Mouse (Mus musculus): ENCODE measurements around the gene Cul1.
"Not testable (repeated sequence)": the region's sequence is repeated elsewhere in the genome, so short reads cannot be mapped to it uniquely, and the experiment has no call there.

Gene Cul1

DNA sequence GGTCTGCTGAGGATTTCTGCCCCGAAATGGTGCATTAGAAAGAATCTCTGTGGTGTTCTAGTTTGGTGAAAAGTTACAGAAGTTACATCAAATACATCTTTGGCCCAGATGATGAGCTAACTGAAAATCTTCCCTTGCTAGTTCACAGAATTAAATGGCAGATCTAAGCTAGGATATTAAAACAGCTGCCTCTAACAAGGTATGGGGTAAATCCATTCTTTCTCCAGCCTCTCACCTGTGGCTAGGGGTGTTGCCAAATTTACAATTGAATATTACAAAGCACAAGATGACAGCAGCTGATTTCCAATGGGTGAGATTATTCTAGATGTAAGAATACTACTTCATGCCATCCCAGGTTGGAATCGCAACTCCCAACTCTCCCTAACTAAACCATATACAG, at the start of gene Cul1:
Gene Cul1, plus strand, starts transcription at position 301 of the 400 bp plus-strand sequence.
- DNase-seq (ENCODE audit: low read depth, low spot score): no peak

DNA sequence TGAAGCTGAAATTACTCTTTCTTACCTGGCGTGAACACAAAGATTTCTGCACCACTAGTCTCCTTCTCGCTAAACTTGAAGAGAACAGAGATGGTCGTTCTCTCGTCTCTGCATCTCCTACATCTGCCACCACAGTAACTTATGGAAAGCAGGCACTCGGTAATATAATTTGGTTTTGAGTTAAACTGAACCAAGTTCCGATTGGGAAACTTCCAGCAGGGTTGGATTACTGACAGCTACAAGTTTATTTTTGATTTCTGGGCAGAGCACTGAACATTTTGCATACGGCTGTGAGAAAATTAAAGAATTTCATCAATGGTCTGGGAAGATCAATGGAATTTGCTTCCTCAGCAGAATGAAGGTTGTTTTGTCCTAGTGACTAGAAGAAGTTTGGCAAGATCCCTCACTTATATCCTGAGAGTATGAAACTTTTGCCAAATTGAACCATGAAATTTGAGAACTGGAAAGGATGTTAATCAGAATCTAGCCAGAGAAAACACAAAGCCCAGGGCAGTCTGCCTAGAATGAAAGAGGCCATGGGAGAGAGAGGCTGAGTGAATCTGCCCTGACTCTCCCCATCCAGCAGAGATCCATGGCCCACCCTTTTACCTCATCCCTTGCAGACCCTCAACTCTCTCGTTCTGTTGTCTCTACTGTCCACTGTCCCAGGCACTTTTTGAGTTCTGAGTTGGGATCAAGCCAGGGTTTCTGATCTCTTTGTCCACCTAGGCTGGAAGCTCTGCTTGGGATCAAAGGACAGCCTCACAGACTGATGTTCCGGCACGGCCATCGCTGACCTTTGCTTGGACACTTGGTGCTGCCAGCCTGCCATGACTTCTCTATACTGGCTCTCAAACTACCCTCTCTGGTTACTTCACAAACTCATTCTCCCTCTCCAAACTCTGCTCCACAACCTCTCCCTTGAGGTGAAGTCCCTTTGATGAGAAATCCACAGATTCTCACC, 48.5 kb upstream of the Cul1 start:
- no peak for DNase-seq (ENCODE audit: low read depth, low spot score)

DNA sequence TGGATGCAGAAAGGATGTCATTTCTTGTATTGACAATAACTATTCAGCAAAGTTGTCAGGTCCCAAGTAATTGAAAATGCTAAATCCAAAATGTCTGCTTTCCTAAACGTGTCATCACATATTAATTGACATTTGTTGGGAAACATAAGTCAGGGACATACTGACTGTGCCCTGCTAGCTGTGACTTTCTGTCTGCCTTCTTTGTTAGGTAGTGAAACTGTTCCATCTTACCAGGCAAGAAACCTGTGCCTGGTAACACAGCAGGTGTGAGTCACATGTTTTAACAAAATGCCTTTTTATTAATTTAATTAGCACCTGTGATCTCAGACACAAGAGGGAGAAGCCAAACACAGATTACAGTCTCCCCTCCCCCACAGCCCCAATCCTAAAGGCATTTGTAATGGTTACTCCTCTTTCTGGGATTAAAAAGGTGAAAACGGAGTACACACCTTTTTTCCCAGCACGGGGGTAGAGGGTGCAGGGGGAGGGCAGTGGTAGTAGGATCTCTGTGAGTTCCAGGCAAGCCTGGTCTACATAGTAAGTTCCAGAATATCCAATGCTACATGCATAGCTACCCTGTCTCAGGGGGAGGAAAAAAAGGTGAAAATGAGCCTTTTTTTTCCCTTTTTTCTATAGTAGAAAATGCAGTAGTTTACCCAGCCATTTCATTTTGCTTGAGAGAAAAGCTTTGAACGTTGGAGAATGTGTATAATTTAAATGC, 40.2 kb upstream of the Cul1 start:
- DNase-seq (ENCODE audit: low read depth, low spot score): no peak

DNA sequence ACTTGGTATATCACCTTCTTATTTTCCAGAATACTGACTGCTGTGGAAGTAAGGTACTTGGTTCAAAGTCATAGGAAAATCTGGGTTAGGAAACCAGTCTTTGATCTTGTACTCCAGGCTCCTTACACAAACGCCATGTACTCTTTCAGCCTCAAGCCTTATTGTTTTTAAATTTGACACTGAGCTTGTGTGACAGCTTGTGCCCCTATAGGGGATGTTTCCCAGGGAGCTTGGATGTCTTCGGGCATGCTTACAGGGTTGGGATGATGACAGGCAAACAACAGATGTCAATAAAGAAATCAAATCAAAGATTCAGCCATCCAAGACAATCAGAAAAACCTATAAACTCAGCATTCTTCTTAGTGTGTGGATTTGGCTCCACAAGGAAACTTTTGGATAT, 39.5 kb upstream of the Cul1 start:
- DNase-seq (ENCODE audit: low read depth, low spot score): no peak

DNA sequence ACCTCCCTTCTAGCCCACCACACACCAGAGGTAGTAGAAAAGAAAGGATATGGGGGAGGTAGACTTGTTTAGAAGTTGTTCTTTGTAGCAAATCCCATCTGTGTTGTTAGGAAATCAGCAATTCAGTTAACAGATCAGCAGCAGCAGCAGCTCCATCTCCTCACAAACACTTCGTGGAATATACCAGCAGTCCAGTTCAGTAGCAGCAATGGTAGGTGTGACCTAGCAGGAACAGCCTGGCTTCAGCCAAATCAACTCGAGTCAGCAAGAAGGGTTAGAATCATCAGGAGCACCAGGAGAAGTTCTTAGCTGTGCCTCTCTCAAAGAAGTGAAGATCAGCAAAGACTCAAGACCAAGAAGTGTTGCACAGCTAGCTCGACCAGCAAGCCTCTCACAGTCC, 34.5 kb upstream of the Cul1 start:
- DNase-seq (ENCODE audit: low read depth, low spot score): no peak

DNA sequence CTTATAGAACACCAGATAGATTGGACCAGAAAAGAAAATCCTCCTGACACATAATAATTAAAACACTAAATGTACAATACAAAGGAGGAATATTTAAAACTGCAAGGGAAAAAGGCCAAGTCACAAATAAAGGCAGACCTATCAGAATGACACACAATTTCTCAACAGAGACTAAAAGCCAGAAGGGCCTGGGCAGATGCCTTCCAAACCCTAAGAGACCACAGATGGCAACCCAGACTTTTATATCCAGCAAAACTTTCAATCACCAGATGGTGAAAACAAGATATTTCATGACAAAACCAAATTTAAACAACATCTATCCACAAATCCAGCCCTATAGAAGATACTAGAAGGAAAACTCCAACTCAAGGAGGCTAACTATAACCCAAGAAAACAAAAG, 33.0 kb upstream of the Cul1 start:
- no peak for DNase-seq (ENCODE audit: low read depth, low spot score)

DNA sequence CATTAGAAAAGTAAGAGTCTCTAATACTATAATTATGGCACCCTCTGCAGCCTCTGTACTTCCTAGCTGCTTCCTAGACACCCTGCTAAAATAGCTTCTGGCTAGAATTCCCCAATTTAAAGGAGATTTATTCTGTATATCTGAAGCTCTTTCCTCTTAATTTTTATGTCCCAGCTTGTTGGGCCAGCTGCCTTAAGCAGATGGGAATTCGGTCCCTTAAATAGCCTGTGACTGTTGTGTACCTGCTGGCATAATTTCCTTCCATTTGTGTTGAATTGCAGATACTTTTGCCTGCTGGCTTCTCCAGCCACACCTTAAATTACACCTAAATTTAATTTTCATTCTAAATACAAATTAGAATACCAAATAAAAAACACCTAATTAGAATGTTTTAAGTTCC, 32.0 kb upstream of the Cul1 start:
- DNase-seq (ENCODE audit: low read depth, low spot score): no peak

DNA sequence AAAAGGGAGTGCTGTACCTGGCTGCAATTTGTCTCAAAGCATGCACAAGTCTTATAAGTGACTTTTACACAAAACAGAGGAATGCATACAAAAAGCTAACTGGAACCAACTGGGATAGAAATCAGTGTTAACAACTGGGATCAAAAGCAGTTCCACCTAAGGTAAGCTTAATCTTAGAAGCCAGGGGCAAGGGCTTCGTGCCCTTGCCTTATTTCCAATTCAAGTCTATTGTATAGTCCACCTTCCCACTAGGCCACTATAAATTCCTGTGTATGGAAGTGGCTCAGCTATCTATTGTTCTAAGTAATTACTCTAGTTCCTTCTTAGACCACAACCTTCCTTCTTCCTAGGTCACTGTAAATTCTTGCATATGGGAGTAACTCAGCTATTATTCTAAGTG, 27.1 kb upstream of the Cul1 start:
- no peak for DNase-seq (ENCODE audit: low read depth, low spot score)

DNA sequence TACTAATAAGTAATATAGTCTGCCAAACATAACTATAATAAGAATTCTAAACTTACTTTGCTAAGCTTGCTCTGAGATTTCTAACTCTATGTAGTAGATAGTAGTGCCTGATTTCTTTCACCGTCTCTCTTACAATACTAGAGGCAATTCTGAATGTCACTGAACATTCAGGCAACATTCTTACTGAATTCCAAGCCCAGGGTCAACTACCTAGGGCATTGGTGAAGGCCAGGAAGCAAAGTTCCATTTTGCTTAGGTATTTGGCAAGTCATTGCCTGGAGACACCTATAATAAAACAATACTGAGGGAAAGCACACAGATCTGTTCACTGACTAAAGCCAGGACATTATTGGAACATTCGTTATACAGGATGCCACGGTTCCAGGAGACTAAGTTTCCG, 26.6 kb upstream of the Cul1 start:
- DNase-seq (ENCODE audit: low read depth, low spot score): not testable (repeated sequence)

DNA sequence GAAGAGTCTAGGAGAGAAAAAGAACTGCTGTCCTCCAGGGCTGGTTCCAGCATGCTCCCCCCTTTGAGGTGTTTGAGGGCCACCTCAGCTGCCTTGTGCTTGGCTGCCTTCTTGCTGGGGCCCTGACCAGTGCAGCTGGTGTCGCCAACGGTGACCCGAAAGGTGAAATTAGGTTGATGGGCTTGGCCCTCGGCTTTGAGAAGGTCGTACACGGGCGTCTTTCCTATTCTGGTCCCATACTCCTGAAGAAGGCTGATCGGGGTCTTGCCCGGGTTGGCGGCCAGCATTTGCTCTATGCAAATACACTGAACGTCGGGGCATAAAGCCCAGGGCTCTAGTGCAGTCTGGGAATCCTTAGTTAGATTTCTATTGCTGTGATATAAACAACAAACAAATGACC, 20.4 kb upstream of the Cul1 start:
- DNase-seq (ENCODE audit: low read depth, low spot score): not testable (repeated sequence)

DNA sequence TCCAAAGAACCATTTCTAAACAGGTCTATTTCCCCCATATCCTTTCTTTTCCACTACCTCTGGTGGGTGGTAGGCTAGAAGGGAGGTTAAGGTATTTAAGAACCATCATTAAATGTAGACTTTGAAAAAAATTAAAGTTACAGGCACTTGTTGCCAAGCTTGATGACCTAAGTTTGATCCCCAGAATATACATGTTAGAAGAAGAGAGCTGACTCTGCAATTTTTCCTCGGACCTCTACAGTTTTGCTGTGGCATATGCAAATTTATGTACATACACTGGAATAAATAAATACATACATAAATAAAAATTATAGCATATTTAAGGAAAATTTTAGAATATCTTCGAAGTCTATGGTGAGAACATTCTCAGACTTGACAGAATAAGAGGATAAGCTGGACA, 13.1 kb upstream of the Cul1 start:
- DNase-seq (ENCODE audit: low read depth, low spot score): no peak

DNA sequence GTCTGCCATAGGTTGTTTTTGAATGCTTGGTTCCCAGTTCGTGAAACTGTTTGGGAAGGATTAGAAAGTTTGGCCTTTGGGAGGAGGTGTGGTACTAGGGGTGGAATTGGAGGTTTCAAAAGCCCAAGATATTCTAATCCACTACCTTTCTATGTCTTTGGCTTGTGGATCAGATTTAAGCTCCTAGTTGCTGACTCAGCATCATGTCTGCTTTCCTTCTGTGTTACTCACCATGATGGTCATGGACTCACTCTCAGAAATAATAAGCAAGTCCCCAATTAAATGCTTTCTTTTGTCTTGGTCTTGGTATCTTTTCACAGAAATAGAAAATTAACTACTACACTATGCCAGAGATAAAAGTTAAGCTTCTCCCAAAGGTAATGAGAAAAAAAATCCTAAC, 5.5 kb upstream of the Cul1 start:
- no peak for DNase-seq (ENCODE audit: low read depth, low spot score)

DNA sequence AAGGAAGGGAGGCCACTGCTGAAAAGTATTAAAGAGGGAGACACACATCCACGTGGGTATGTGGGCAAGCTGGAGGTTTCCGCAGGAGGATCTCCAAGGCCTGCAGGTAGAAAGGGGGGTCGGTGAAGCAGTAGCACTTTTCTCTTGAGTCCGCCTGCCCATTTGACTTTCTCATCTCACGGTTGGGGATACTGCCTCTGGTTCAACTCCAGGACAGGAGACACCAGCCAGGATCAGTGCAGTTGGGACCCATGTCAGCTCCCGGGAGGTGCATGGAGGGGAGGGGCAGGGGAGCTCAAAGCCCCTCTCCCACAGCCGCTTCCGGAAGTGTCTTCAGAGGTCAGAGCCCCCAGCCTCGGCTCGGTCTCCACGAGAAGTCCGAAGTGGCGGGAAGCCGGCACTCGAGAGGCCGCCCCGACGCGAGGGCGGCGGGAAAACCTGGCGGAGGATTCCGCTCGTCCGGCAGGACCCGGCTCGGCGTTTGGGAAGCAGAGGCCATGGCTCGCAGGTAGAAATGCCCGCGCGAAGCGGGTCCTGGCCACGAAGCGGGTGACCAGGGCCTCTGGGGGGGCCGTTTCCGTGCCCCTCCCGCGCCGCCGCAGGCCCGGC, 428 bp downstream of the Cul1 start:
- DNase-seq (ENCODE audit: low read depth, low spot score): no peak

DNA sequence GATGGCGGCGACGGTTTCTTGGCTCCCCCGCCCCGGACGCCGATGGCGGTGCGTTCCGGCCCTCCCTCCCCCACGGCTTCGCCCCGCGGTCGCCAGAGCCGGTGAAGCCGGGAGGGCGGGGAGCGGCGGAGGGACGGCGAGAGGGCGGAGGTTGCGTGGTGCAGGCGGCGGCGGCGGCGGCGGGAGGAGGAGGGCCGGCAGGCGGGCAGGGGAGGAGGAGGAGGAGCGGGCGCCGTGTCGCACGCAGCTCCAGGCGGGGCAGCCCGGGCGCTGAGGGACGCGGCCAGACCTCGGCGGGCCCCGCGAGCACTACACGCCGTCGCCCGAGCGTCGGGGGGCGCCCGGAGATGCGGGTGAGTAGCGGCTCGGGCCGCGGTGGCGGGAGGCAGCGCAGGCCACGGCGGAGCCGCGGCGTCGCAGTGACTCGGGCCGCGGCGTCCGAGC, 955 bp downstream of the Cul1 start:
- DNase-seq (ENCODE audit: low read depth, low spot score): peak; percentile 83

DNA sequence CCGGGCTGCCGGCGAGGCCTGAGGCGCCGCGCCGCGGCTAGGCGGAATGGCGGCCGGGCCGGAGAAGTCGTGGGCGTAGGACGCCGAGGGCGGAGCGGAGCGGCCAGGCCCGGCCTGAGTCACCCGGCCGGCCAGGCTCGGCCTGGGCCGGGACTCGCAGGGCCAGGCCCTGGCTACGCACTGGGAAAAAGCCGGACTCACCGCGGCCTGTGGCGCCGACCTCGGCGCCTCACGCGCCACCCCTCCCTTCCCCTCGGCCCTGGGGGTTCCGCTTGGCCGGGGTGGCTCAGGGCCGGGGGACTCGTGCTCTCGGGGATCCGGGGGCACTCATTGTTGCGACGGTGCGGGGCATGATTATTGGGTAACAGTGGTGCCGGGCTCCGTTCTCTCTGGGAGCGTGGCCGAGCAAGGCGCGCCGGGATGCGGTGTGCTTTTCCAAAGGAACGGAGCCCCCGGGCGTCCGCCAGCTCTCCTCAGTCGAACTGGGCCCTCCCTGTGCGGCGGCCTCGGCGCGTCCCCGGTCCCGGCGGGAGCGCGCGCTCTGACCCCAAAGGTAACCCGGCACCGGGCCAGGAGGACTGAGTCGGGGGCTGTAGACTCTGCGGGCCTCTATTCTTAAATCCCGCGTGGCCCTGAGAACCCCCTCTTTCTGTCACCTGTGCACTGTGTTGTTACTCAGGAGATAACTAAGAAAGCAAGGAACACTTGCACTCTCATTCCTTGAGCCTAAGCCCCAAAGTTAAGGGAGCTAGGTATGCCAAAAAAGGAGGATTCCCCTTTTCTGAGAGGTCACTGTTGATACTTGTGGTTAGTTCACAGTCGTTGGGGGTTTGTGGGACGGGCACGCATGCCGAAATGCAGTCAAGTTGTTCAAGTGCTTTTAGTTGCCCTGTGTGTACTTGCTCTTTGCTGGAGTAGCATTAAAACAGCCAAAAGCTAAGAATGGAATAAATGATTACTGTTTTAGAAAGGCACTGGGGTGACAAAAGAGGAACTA, 1.7 kb downstream of the Cul1 start:
- DNase-seq (ENCODE audit: low read depth, low spot score): peak; percentile 68

DNA sequence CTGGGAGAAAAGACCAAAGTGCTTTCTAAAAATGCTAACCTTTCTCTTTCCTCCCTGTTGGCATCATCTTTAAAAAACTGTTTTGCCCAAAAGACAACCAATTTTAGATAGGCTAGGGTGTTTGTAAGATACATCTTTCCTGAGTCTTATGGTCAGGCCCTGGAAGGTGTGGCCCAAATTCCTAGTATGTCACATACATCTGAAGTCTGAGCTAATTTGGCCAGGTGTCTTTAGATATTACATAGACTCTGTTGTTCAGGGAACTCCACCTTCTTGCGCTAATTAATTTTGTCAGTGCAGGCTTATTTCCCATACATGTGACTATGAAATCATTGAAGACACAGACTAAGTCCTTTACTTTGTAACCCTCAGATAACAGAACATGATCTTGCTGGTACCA, 2.6 kb downstream of the Cul1 start:
- no peak for DNase-seq (ENCODE audit: low read depth, low spot score)

DNA sequence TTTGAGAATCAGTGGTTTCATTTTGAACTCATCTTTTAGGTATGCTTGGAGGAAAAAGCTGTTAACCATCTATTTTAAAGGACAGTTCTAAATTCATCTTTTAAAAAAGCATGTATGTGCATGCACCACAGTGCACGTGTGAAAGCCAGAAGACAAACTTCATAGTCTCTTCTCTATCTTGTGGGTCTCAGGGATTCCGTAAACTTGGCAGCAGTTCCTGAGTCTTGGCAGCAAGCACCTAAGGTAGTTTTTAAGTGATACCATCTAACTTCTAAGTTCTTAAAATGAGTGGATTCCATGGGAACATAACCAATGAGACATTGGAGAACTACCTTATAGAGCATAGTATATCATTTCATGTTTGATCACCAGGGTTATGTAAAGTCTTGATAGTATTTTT, 3.7 kb downstream of the Cul1 start:
- DNase-seq (ENCODE audit: low read depth, low spot score): no peak

DNA sequence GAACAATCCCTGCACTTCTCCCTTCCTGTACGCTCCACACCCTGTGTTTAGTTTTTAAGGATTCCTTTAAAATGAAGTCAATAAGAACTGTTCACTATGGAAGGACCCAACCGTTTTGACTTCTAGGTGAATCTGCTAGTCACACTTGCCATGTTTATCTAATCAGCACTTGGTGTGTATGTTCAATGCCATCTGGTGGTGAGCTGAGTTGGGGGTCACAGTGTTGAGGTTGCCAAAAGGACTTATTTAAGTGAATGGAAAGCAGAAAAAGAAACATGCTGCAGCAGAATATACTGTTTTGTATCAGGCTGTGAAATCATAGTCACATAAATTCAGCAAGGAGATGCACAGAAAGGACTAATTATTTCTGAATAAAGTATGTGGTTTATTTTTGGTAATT, 12.2 kb downstream of the Cul1 start:
- DNase-seq (ENCODE audit: low read depth, low spot score): peak; percentile 31

DNA sequence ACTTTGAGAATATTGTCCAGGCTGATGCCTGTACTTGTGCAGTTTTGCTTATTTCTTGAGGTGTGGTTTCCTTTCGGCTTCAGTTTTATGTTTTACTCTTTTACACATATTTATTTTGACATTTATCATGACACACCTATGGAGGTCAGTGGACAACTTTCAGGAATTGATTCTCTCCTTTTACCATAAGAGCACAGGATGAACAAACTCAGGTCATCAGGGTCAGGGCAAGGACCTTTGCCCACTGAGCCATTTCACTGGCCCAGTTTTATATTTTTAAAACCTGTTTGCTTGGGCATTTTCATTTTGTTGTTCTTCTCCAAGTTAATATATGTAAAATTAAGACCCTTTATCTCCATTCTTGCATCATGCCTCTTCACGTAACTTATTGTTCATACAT, 13.3 kb downstream of the Cul1 start:
- no peak for DNase-seq (ENCODE audit: low read depth, low spot score)

DNA sequence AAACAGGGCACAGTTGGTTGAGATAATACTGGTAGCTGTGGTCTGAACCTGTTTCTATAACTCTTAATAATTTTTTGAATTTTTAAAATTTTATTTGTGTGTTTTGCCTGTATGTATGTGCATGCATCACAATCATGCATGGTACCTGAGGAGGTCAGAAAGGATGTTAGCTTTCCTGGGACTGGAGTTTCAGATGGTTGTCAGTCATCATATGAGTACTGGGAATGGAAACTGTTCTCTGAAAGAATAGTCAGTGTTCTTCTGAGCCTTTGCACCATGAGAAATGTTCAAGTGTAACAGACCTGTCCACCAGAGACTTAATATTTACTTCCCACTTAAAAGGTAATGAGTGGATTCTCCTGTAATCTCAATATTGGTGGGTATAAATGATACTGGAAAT, 13.9 kb downstream of the Cul1 start:
- DNase-seq (ENCODE audit: low read depth, low spot score): no peak

DNA sequence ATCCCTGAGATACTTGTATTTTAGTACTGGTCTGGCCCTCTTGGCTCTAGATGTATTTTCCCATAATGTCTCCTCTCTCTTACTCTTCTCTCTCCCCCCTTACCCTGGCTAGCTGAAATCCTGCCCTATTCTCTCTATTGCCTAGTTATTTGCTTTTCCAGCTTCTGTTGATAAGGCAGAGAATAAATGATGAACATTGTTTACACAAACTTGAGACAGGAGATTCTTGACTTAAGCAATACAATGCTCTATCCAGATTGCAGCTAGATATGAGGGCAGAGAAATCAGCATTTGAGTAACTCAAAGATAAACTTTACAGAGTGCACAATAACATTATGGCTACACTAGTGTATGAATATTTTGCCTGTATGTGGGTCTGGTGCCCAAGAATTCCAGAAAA, 16.6 kb downstream of the Cul1 start:
- no peak for DNase-seq (ENCODE audit: low read depth, low spot score)

All from CD4-positive helper T cell, adult 2 months (primary cell).